Mouse (Mus musculus) kidney, postnatal 4 days (tissue): ENCODE results near the gene Celsr1.

ENCODE experiments used
- DNase-seq, 2 experiments: peaks; one replicate each; pipeline ENCODE4 v3.0.0; 2021; ENCODE audit warnings: mixed read lengths in 2 of 2

Gene Celsr1

DNA sequence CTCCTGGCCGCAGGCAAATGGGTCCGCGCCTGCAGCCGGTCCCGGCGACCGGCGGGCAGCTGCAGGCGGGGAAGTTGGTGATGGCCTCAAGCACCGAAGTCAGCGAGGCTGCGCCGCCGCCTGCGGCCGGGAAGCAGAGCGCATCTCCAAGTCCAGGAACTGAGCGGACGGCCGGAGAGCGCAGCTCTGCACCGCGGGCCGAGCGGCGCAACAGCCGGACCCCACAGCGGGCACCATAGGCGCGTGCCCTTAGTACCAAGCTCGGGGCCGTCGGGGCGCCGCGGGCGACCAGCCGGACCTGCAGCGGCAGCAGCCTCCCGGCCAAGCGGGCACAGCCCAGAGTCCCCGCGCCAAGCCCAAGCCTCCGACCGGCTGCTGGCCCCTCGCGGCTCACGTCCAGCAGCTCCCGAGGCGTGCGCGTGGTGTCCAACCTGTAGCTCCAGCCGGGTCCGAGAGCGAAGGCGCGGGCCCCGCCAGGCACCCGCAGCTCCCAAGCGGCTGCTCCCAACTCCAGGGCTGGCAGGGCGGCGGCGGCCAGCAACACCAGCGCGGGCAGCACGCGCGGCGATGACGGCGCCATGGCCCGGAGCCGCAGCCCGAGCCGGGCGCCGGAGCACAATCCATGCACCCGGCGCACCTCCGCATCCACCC, at the start of gene Celsr1:
Celsr1 (minus strand) TSS at position 587 of the 651 bp plus-strand sequence.
- peak; percentile 64 to 80 for DNase-seq

DNA sequence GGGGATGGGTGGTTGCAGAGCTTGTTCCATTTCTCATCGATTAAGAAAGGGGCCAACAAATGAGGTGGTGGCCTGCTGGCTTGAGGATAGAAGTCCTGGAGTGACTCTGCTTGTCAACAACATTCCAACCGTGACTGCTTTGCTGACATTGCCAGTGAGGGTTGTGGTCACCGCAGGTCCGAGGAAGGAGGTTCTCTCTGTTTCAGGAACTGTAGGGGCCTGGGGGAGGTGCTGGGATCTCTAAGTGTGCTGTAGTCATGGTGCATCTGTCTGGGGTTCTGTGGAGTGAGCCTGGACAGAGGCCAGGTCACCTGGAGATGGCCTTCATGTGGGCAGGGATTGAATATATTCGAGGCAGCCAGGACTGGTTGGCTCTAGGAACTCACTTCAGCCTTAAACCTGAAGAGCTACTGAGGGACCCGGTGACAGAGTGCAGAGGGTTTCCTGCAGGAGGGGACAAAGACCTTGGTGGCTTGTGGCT, 49.7 kb upstream of the Celsr1 start:
- DNase-seq, result peak in 1 of 2 experiments; percentile 41

DNA sequence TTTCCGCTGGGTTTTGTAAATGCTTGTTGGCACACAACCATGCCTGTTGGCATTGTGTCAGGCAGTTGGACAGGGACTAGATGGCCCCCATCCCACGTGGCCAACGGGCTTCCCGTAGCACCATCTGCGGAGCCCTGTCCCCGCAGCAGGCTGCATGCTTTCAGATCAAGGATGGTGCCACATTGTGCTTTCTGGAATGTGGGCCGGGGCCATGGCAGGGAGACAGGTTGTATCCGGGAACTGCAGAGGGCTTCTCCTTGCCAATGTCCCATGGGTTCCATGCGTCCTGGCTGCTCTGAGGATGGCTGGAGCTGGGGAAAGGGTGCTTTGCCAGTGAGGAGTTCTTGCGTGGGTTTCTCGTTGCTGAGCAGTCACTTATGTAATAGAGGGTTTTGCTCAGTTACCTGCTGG, 49.0 kb upstream of the Celsr1 start:
- DNase-seq, result no peak

DNA sequence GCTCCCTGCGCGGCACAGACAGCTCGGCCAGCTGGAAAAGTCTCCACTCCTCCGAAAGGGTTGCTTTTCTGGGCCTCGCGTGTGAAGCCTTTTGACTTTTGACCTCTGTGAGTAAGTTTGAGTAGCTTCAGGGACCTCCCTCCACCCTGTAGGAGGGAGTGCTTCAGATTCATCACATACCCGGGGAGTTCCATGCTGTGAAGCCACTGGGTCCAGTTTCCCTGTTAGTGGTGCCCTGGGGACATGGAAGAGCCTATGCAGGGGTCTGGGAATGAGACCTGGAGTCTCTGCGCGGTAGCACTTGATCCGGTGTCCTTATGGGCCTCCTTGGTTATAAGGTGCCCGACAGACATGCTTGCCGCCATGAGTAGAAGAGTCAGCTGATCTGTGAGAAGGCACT, 48.1 kb upstream of the Celsr1 start:
- DNase-seq, result no peak

DNA sequence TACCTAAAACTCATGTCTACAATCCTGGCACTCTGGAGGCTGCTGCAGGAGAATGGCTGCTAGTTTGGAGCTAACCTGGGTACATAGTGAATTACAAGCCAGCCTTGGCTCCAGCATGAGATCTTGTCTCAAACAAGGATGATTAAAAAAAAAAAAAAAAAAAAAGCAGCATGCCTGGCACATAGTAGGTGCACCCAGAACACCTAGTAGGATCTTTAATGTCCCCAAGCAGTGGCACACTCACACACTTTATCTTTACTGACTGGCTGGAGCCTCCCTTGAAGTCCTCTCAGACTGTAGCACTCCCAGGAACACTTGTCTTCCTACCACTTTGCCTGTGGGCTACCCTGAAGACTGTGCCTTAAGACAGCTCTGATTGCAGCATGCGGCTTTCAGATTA, 46.8 kb upstream of the Celsr1 start:
- no peak for DNase-seq

DNA sequence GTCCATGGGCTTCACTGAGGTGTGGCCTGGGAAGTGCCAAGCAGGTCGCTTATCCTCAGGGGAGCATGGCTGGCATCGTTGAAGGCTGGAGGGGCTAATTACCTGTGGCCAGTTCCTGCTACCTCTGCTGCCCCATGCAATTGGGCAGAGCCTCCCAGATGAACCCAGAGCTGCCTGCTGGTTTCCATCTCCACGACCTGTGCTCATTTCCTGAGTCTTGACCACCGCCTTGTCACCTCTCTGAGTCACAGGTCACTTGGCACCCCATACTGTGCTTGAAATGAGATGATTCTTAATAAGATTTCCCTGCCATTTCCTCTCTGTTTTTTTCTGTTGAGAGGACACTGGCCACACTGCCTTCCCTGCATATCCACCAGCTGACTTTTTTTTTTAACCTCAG, 46.3 kb upstream of the Celsr1 start:
- peak; percentile 52 to 65 for DNase-seq

- DNase-seq, result peak; percentile 53 to 68
Measured at GRCm38 (mm10) chr15:86079467-86079866, 45.9 kb upstream of the Celsr1 start.

GRCm38 (mm10) chr15:86078481-86079216, 45.1 kb upstream of the Celsr1 start:
- peak; percentile 73 to 80 for DNase-seq

DNA sequence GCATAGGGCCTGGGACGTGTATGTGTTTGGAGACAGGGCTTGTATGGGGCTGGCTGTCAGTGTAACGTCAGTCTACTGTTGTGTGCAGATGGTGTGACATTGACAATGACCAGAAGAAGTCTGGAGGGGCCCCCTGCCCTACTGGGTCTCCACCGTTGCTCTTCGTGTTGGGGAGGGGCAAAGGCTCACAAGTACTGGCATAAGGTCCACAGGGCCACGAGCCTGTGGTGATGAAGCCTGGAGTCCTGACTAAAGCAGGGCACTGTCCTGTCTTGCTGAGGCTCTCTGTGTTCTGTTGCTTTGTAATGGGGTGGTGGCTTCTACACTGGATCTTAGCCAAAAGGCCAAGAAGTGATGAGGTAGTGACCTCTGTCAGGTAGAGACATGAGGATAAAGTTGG, 44.4 kb upstream of the Celsr1 start:
- no peak for DNase-seq

DNA sequence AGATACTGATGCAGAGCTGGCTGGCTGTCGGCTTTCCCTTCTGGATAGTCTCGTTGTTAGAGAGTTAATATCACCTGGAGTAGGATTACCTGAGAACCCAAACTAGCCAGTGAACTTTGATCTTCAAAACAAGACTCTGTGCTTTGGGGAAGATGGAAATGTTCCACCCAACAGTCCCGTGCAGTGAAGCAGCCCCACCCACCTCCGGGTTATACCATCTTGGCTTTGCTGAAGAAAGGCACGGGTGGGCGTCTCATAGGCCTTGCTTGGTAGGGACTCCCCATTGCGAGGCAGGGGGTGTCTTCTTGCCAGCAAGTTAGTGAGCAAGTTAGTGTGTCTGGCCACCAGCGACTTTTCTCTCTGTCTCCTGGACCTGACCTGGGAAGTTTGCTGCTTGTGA, 42.8 kb upstream of the Celsr1 start:
- no peak for DNase-seq

DNA sequence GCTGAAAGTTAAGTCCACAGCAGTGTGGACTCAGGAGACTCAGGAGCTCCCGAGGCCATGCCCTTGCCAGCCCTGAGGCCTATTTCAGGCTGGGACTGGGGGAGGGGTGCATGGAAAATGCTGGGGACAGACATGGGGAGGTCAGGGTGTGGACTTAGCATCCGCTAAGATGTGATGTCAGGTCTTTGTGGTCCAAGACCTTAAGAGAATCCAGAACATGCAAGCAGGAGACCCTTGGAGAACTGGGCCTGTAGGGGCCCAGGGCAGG, 42.4 kb upstream of the Celsr1 start:
- DNase-seq, result no peak

- DNase-seq, result no peak
Measured at GRCm38 (mm10) chr15:86075305-86076047, 41.9 kb upstream of the Celsr1 start.

GRCm38 (mm10) chr15:86074171-86074937, 40.8 kb upstream of the Celsr1 start:
- DNase-seq, result no peak

DNA sequence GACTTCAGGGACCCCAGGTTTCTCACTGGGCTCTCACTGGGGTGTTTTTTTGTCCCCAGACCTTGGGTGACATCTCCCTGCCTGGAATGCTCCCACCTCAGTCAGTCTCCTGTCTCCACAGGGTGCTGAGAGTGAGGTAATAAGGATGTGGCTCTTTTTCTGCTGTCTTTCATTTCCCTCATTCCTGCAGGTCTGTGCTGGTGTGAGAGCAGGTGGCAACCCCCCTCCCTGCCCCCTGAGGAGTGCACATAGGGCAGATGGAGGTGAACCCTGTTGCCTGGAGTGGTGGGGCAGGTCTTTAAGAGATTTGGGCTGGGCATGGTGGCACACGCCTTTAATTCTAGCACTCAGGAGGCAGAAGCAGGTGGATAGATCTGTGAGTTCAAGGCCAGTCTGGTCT, 37.6 kb upstream of the Celsr1 start:
- DNase-seq, result no peak

DNA sequence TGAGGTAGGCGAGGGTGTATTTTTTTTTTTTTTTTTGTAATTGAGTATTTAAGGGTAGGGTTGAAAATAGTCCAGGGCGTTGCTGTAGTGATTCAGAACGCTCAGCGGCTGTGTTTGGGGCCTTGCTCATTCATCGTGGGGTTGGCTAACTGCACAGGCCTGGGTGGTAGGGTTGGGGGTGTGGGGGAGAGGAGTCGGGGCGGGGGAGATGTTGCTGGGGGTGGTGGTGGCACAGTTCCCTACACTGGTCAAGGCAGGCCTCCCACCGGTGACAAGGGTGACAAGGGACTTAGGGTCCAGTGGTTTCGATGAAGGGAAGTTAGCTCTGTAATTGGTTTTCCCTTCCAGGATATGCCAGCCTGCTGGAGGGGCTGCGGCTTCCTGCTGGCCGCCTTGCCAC, 36.8 kb upstream of the Celsr1 start:
- DNase-seq, result no peak

- DNase-seq, result no peak
Measured at GRCm38 (mm10) chr15:86069011-86069791, 35.6 kb upstream of the Celsr1 start.

DNA sequence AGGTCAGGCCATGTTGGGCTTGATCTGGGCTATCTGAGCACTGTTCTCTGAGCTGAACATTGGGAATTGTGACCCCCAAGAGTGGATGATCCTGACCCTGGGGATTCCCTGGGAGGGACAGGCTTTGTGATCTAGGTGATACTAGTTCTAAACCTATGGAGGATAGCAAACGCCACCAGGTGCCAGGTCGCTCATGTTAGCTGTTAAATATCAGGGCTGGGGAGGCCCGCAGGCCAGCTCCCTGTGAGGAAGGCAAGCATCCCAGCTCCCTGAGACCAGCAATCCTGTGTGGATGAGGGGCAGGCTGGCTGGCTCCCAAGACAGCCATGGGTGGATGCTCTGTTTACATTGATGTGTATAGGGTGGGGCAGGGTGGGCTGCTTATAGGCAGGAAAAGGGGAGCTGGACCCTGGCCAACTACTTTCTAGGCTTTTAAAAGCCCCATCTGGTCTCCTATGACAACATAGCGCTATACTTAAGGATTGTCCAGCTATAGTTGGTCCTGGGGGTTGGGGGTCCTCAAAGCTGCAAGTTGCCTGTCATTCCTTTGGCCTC, 34.4 kb upstream of the Celsr1 start:
- no peak for DNase-seq

DNA sequence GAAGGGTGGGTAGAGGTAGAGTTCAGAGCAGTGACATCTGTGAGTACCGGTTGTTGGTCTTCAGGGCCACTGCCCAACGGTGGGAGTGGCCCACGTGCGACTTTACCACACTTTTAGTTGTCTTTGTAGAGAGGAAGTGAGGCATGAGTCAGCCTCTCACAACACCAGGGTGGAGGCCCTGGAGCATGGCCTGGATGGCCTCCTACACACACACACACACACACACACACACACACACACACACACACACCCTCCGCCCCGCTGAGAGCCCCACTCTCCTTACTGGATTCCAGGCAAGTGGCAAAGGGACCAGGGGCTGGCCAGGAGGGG, 34.0 kb upstream of the Celsr1 start:
- peak in 1 of 2 experiments; percentile 61 for DNase-seq

DNA sequence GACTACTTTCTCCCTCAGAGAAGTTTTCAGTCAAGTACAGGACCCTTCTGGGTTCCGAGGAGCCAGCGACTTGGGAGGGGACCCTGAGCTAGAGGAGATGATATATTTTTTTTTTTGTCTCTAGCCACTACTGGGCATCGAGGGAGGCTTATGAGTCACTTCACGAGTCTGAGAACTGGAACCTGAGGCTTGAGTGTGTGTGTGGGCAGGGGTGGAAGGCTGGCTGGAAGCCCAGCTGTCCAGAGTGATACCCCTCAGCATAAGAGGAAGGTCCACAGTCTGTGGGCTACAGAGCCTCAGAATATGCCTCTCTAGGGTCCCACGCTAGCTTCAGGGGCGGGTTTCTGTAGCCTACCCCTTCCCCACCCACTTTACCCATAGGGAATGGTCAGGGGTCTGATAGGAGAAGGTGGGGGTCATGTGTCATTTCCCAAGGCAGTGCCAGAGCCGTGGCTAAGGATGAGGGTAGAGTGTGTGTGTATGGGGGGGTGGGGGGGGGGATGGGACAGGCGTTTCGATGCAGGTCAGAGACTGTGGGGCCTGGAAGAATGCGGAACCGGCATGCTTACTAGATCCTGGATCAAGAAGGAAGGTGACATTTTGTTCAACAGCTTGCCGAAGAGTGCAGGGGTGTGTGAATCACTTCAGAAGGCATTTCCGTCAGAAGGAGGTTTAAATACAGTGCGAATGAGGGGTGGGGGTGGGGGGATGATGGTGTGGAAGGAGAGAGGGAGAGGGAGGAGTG, 33.4 kb upstream of the Celsr1 start:
- DNase-seq, result no peak

- DNase-seq, result no peak
Measured at GRCm38 (mm10) chr15:86065367-86065766, 31.8 kb upstream of the Celsr1 start.

GRCm38 (mm10) chr15:86064850-86065229, 31.3 kb upstream of the Celsr1 start:
- no peak for DNase-seq
